Mouse (Mus musculus) stomach, postnatal 0 days (tissue): ENCODE results near the gene Hmgn5. TPM values are rescaled to one million over a fixed set of nuclear protein-coding genes. Genes with fewer than 3 reads are reported as not detected.
A peak's percentile ranks its signal among the peaks of the same experiment; 100 is the strongest.

ENCODE experiments used
- ATAC-seq: fragments of 200-750 bp; cut with Nextera tagmentation; 2 replicates; pipeline ENCODE4 v1.8.0; 2017; ENCODE audit not compliant: low FRiP score, low TSS enrichment
- DNase-seq: peaks from one replicate; pipeline ENCODE4 v3.0.0-alpha.2; 2016; ENCODE audit warnings: low spot score
- H3K27ac ChIP-seq: fragments of 300-500 bp; sonication (generic); replicated peaks from 2 replicates; pipeline ENCODE4 v1.5.1; 2014; ENCODE audit warnings: mild to moderate bottlenecking, control low read depth
- H3K27me3 ChIP-seq: fragments of 300-500 bp; sonication (generic); 2 replicates; pipeline ENCODE4 v1.6.1; 2014; ENCODE audit warnings: low read length; ENCODE audit not compliant: control insufficient read depth, insufficient read depth
- H3K36me3 ChIP-seq: fragments of 300-500 bp; sonication (generic); 2 replicates; pipeline ENCODE4 v1.6.1; 2014; ENCODE audit warnings: low read length, mixed read lengths; ENCODE audit not compliant: control insufficient read depth, insufficient read depth
- H3K4me1 ChIP-seq: fragments of 300-500 bp; sonication (generic); replicated peaks from 2 replicates; pipeline ENCODE4 v1.6.1; 2014; ENCODE audit warnings: antibody characterized with exemption; ENCODE audit not compliant: control insufficient read depth, insufficient read depth
- H3K4me2 ChIP-seq: fragments of 300-500 bp; sonication (generic); replicated peaks from 2 replicates; pipeline ENCODE4 v1.6.1; 2014; ENCODE audit warnings: low read depth, mild to moderate bottlenecking, control low read depth, moderate library complexity
- H3K4me3 ChIP-seq: fragments of 300-500 bp; sonication (generic); 2 replicates; pipeline ENCODE4 v1.5.1; 2014; ENCODE audit warnings: low read depth, low read length, control low read depth
- H3K9ac ChIP-seq: fragments of 300-500 bp; sonication (generic); 2 replicates; pipeline ENCODE4 v1.6.1; 2014; ENCODE audit warnings: mild to moderate bottlenecking, low read length, control low read depth, mixed read lengths
- H3K9me3 ChIP-seq: fragments of 300-500 bp; sonication (generic); 2 replicates; pipeline ENCODE4 v1.6.1; 2016; ENCODE audit warnings: low read length; ENCODE audit not compliant: control insufficient read depth
- CTCF ChIP-seq: IDR thresholded peaks from 2 replicates; pipeline ENCODE4 v1.5.1; 2016; ENCODE audit warnings: antibody characterized with exemption, low read depth, mild to moderate bottlenecking, moderate library complexity
- EP300 ChIP-seq: optimal IDR thresholded peaks from 2 replicates; pipeline ENCODE3; 2016; ENCODE audit warnings: antibody characterized with exemption
- WGBS: fragments of 180-500 bp; shearing (Covaris S2); extraction: QIAGEN DNeasy Blood & Tissue Kit; methylation state at CpG from one replicate; pipeline ENCODE4 v1.1.7; 2014; 5-methylcytosine and 5-hydroxymethylcytosine counted together
- polyA plus RNA-seq: library from polyadenylated mRNA; unstranded; fragments of >200 nt; fragmentation: Nextera tagmentation; extraction: Ambion mirVana; gene quantifications from 2 replicates; pipeline ENCODE4 v1.2.1, GENCODE M21; 2015

Hmgn5 gene
- polyA plus RNA-seq, 1 experiment from 2014 or later: 15.7 TPM

DNA sequence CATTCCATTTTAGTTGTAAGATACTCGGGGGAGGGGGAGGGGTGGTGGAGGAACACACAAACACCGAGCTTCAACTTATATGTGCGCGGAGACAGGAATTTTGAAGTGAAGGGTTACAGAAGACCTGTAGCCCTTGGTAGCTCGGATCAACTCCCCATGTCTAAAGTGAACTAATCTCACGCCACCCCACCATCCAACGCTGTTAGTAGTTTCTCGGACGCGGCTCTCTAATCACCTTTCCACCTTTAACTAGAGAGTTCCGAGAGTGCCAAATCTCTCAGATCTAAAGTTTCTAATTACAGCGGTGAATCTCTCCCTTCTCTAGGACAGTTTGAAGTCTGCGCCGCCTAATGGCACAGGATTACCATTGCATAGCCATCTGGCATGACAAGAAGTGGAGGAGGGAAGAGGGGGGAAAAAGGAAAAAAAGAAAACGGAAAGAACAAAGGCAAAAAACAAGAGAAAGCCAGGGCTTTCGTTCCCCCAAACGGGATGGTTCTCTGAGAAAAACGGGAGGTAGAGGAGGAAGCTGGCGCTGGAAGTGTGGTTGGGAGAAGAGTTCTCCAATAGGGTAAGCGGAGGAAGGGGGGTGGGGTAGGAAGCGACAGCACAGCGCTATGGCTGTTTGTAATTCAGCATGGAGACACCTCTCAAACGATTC, 703 bp downstream of the Hmgn5 start:
- Histone ChIP-seq H3K4me2 (peak overlapping the region; percentile 53), H3K9ac (peak overlapping the region; percentile 48), H3K4me1 (no peaks in the 10 kb centered on the region), H3K36me3 (no peaks in the 10 kb centered on the region), H3K4me3 (peak overlapping the region; percentile 48), H3K9me3 (no peaks in the 10 kb centered on the region), H3K27me3 (no peaks in the 10 kb centered on the region), H3K27ac (peak overlapping the region; percentile 76)
- TF ChIP-seq EP300 (no peak), CTCF (peak; percentile 69)
- 14% methylated on average over 23 of the region's 23 CpGs for WGBS
- DNase-seq (peak; percentile 45), ATAC-seq (peak; percentile 76)

DNA sequence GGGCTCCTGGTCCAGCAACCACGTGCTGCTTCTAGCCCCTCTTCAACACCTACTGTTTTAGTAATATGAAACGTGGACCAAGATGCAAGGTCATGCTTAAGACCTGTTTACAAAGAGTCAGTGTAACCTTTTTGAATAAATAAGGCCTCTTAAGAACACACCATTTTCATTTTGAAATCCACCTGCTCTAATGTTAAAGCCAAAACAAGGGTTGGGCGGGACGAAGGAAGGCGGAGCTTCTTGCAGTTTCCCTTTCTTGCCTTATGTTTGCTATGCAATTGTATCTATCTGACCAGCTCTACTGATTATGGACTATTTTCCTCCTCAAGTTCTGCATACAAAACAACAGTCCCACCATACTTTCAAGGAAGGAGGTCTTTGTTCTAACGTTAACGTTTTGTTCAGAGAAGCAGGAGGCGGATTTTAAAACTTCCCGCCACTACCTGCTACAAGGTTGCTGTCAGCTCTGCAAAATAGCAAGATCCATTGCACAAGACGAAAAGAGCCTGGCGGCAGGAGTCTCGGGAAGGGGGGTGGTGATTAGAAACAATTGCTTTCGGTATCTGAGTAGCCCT, 1.5 kb downstream of the Hmgn5 start:
- Histone ChIP-seq H3K27ac (no peak overlapping the region; the same call in 1 of the 2 replicates), H3K4me1 (no peaks in the 10 kb centered on the region), H3K27me3 (no peaks in the 10 kb centered on the region), H3K9me3 (no peaks in the 10 kb centered on the region), H3K4me2 (peak overlapping the region; percentile 53), H3K4me3 (peak overlapping the region; percentile 48), H3K36me3 (no peaks in the 10 kb centered on the region), H3K9ac (peak overlapping the region; percentile 48)
- TF ChIP-seq CTCF (no peak), EP300 (no peak)
- DNase-seq (peak; percentile 28), ATAC-seq (no peak)
- WGBS: 24% methylated on average over 13 of the region's 13 CpGs

DNA sequence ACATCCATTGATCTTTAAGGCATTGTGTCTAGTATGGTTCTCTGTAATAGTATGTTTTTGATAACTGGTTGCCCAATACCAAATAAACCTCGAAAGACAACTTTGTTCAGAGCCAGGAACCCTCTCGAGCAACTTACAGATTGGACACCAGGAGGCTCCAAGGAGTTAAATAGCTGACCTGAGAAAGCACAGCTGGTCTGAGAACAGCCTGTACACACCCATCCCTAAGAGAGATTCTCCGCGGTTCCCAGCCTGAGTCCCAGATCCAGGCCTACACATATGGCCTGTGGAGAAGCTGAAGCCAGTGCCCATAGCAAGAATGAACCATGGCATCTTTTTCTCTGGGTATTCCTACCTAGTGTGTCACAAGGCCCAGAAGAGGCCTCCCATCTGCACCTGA, 11.9 kb downstream of the Hmgn5 start:
- WGBS: 49% methylated on average over 4 of the region's 4 CpGs
- no peak overlapping the region for H3K9ac ChIP-seq
- H3K4me2 ChIP-seq: no peak overlapping the region
- no peaks in the 10 kb centered on the region for H3K36me3 ChIP-seq
- H3K4me1 ChIP-seq: no peaks in the 10 kb centered on the region
- ATAC-seq: no peak
- H3K27me3 ChIP-seq: no peaks in the 10 kb centered on the region
- no peak overlapping the region for H3K27ac ChIP-seq
- no peak for DNase-seq
- no peaks in the 10 kb centered on the region for H3K9me3 ChIP-seq
- H3K4me3 ChIP-seq: no peak overlapping the region
- TF ChIP-seq CTCF (peak; percentile 48), EP300 (no peak)

Other genes with a start within 250 kb of the Hmgn5 start
- gene Brwd3, start 179.0 kb downstream of the Hmgn5 start, polyA plus RNA-seq: 1.5 TPM in 2 replicates
- 66.2 and 66.8 TPM in 2 replicates for gene Sh3bgrl, start 82.0 kb upstream of the Hmgn5 start, polyA plus RNA-seq
- gene Gm6377, start 183.4 kb upstream of the Hmgn5 start, polyA plus RNA-seq: 0.08 TPM in 1 of 2 replicates, not detected in the other